Mouse (Mus musculus): ENCODE results near the gene Cisd2.

GRCm38 (mm10) chr3:135403856-135404255 lies 19.9 kb downstream of the Cisd2 start:
- TF ChIP-seq EP300 (IDR thresholded peaks at IDR 0.05; ENCODE audit: low read depth) (no peak), CTCF (IDR thresholded peaks at IDR 0.05; ENCODE audit: low read depth) (peak; percentile 33)

All from liver, postnatal 0 days (tissue).